Mouse (Mus musculus) c-Kit-positive CD71-positive TER-119-negative erythroid progenitor cells, embryonic 14.5 days (primary cell): Measurements from ENCODE around the gene Tgtp2.
"Not testable (repeated sequence)": the region's sequence is repeated elsewhere in the genome, so short reads cannot be mapped to it uniquely, and the experiment has no call there.

Source experiments
- DNase-seq: peaks from one replicate; pipeline ENCODE4 v3.0.0-alpha.2; 2013; ENCODE audit warnings: low read depth

Tgtp2 gene

GRCm38 (mm10) chr11:49084875-49085274 lies 20.9 kb upstream of the Tgtp2 start:
- DNase-seq, result no peak

GRCm38 (mm10) chr11:49084385-49084784 lies 20.4 kb upstream of the Tgtp2 start:
- no peak for DNase-seq

- DNase-seq, result no peak
Observed at GRCm38 (mm10) chr11:49083808-49084207, 19.8 kb upstream of the Tgtp2 start.

- DNase-seq, result no peak
Observed at GRCm38 (mm10) chr11:49083146-49083545, 19.1 kb upstream of the Tgtp2 start.

GRCm38 (mm10) chr11:49081886-49082285 lies 17.9 kb upstream of the Tgtp2 start:
- no peak for DNase-seq

- DNase-seq, result no peak
Observed at GRCm38 (mm10) chr11:49081356-49081755, 17.4 kb upstream of the Tgtp2 start.

- DNase-seq, result no peak
Observed at GRCm38 (mm10) chr11:49080636-49081035, 16.6 kb upstream of the Tgtp2 start.

- DNase-seq, result no peak
Observed at GRCm38 (mm10) chr11:49078719-49079118, 14.7 kb upstream of the Tgtp2 start.

GRCm38 (mm10) chr11:49077012-49077411 lies 13.0 kb upstream of the Tgtp2 start:
- no peak for DNase-seq

GRCm38 (mm10) chr11:49076001-49076757 lies 12.2 kb upstream of the Tgtp2 start, which contains the start of gene Ifi47:
TSS of gene Ifi47 (plus strand) at chr11:49076587.
- not testable (repeated sequence) for DNase-seq

GRCm38 (mm10) chr11:49068358-49068757 lies 4.4 kb upstream of the Tgtp2 start:
- no peak for DNase-seq

- not testable (repeated sequence) for DNase-seq
Observed at GRCm38 (mm10) chr11:49061865-49062264, 2.1 kb downstream of the Tgtp2 start.

- DNase-seq, result not testable (repeated sequence)
Observed at GRCm38 (mm10) chr11:49060061-49060460, 3.9 kb downstream of the Tgtp2 start.

GRCm38 (mm10) chr11:49051894-49052293 lies 12.1 kb downstream of the Tgtp2 start:
- DNase-seq, result not testable (repeated sequence)

- DNase-seq, result not testable (repeated sequence)
Observed at GRCm38 (mm10) chr11:49051093-49051891, 12.7 kb downstream of the Tgtp2 start, which contains the start of gene 9930111J21Rik2. TSS of gene 9930111J21Rik2 (minus strand) at chr11:49051242.

GRCm38 (mm10) chr11:49050064-49050463 lies 13.9 kb downstream of the Tgtp2 start:
- DNase-seq, result not testable (repeated sequence)

GRCm38 (mm10) chr11:49012074-49012473 lies 51.9 kb downstream of the Tgtp2 start:
- DNase-seq, result not testable (repeated sequence)
